Mouse (Mus musculus) kidney, postnatal 14 days (tissue): ENCODE data around the gene Numb.

Experiments used
- DNase-seq: peaks from one replicate; pipeline ENCODE4 v3.0.0; 2022; ENCODE audit warnings: mixed read lengths

Numb gene

DNA sequence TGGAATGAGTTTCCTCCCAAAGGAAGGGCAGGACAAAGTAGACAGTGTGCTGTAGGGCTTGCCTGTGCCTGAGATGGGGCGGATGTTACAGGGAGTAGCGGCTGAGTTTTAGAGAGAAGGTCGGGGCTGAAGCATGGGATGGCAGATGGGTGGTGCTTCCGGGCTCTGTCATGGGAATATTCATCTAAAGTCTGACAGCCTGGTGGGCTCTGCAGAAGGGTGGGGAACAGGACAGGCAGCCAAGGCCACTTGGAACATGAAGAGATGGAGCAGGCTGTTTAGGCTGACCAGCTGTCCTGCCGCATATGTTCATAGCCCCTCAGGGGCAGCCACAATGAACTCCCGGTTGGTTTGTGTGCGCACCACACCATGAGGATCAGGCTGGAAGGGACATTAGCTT lies 140.5 kb downstream of the Numb start:
- DNase-seq = no peak

- no peak for DNase-seq
Measured at GRCm38 (mm10) chr12:83780181-83780580, 141.6 kb downstream of the Numb start.

DNA sequence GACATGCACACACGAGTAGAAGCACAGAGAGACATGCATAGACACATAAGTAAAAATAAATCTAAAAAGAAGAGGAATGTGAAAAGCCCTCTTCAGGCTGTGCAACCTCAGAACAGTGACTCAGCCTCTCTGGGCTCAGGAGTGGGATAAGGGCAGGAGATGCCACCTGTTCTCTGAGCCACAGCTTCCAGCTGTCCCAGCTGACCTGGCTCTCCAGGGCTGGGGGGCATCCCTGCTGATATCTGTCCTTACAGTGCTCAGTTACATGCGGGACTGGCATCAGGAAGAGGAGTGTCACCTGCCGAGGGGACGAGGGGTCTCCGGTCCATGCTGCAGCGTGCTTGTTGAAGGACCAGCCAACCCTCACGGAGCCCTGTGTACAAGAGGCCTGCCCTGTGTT lies 145.0 kb downstream of the Numb start:
- no peak for DNase-seq

DNA sequence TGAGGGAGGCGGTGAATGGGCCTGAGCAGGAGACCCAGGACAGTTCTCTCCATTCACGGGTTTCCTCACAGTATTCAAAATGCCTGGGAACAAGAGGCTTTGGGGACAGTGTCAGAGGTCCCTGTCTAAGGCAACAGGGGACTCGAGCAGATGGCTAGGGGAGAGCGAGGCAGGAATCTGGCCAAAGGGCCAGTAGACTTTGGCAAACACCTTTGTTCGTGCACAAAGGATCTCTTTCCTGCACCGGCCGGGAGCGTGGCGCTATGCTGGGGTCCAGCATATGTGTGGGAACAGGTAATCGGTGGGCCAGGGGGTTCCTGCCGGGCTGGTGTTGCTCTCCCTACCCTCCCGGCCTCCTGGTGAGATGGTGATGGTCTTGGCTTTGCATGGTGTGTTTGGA lies 146.1 kb downstream of the Numb start:
- no peak for DNase-seq

DNA sequence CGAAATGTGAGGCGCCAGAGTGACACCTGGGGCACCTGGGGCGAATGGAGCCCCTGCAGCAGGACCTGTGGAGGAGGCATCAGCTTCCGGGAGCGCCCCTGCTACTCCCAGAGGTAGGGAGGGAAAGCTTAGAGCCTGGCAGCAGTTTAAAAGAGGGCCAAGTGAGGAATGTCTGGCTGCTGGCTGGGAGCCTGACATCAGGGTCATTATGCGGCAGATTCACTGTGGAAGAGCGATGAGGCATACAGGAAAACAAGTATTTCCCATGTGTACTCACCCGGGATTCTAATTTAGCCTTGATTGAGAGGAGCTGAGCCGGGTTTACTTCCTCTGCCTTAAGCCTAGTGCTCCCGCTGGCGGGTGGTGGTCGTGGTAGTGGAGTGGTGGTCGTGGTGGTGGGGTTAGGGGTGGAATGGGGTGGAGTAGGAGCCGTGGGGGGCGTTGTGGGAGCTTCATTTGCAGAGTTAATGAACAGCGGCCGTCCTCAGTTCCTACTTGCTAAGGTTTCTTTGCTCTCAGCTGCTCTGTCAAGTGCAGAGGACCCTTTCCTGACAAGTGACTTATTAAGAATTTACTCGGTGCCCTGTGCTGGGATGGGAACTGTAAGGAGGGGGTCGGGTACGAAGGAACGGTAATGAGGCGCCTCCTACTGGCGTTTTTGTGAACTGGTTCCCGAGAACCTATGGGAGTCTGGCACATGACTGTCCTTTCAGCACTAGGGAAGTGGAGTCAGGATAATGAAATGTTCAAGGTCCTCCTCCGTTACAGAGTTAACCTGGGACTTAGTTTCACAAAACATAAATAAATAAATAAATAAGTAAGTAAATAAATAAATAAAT lies 151.1 kb downstream of the Numb start:
- DNase-seq = peak; percentile 88

DNA sequence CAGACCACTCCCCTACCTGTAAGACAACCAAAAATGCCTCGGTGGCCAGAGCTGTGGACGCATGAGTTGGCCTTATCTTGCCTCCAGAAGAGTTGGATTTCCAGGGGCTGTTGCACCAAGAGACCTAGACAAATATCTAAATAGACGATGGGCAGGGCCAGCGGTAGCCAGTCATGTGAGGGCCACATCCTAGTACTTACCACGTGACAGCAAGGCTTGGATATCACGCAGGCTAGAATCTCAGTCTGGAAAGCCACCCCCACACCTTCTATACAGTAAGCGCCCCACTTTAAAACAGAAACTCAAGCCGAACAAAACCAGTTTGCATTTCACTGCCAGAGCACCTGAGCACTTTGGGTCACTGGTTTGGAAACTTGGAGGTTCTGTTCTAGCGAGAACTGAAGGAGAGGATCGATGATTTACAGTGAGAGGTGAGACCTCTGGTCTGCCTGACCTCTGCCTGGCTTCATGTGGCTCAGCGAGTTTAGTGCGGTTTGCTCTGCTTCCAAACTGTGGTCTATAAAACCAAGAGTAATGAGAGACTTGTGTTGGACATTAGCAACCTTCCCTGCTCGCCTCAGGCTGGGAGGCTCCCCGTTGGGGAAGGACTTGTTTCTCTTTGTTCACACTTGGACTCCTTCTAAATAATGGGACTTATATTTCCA lies 153.4 kb downstream of the Numb start:
- DNase-seq = peak; percentile 72

DNA sequence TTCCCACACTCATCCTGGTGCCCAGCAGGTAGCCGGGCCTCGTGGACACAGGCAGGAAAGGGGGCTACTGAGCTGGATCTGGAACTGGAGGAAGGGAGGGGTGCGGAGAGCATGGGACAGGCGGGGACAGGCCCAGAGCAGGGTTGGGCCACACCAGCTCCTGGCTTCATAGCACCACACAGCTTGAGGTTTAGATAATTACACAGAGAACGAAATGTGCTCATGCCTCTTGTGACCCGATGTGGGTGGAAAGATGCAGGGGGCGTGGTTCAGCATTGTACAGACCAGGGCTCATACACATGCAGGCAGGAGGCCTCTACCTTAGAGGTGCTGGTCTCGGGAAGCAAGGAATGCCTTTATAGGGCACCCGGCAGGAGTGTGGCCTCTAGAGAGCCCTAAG lies 153.9 kb downstream of the Numb start:
- DNase-seq = peak; percentile 33

DNA sequence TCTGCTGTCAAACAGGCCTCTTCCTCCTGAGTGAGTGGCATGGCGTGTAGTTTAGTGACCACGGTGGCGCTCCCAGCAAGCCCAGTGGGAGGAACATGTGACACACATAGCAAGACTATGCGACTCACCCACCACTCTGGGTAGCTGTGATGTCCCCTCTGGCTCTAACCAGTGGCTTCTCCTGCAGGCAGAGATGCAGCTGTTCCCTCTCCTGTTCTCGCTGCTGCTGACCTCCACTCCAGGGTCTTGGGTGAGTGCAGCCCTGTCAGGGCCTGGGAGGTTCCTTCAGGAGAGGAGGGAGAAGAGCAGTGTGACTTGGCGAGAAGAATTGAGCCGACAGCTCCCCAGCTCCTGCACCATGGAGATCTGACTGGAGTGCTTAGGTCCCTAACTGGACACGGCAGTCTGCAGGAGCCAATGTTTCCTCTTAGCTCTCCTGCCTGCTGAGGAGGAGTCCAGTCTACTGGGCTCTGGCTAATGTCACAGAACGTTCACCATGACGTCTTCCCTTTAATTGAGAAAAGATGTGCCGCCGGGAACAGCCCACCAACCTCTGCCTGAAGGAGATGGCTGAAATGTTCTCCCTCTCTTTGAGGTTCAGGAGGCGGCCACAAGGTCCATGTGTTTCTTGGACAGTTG lies 155.7 kb downstream of the Numb start:
- DNase-seq = no peak

GRCm38 (mm10) chr12:83764519-83764918 lies 157.2 kb downstream of the Numb start:
- no peak for DNase-seq

DNA sequence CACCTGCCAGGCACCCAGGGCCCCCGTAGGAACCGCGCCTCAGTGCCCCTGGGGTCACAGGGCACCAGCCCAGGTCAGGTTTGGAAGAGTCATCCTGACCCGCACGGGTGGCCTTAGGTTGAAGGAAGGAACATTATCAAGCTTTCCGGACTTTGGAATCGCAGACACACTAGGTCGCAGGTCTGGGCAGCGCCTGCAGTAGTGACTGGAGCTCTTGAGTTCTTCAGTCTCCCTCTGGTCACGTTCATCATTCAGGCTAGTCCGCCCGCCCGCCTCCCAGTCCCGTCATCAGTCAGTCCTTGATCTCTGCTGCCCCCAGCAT lies 157.7 kb downstream of the Numb start:
- DNase-seq = peak; percentile 70

DNA sequence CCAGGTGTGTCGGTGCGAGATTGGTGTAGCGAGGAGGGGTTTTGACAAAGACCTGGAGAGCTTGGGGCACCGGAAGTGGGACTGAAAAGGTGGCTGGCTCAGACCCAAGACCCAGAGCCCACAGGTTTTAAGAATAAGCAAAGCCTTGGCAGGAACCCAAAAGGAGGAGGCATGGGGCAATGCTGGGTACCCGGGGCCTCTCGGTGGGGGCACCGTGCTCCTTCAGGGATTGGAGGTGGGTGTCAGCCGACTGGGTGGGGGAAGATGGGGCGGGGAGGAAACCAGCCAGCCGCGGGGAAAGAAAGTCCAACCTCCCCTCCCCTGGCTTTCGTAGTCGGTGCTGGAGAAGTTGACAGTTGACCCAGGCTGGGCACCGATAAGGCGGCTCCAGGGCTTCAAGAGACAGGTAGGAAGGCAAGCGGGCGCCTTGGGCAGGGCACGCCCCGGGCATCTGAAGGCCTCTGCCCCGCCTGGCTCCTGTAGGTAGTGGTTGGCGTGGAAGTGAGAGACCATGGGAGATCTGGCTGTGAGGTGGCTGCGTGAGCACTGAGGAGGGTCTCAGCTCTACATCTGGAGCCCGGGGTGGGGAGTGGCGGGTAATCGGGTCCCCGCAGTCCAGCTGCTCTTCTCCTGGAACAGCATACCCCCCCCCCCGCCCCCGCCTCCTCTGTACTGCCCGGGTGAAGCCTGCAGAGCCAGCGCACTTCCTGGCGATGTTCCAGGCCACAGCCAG lies 158.3 kb downstream of the Numb start, which contains the start of gene Papln:
Papln (plus strand) TSS at position 324 of the 733 bp plus-strand sequence.
- peak; percentile 72 for DNase-seq

DNA sequence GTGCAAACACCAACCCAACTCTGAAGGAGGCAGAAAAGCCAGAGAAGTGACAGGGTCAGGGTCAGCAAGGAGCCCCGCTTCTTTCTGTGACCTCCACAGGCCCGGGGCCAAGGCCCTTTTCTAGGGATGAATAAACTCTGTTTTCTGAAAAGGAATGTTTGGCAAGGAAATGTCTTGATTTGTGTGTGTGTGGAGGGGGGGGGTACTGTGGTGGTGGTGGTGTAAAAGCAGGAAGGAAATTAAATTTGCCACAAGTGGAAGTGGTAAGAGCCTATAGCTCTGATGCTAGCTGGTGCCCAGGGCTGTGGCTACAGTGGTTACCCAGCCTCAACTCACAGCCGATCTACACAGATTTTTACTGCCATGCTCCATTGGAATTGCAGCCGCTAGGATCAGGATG lies 159.0 kb downstream of the Numb start:
- DNase-seq = peak; percentile 62

GRCm38 (mm10) chr12:83760201-83760600 lies 161.5 kb downstream of the Numb start:
- DNase-seq = no peak

DNA sequence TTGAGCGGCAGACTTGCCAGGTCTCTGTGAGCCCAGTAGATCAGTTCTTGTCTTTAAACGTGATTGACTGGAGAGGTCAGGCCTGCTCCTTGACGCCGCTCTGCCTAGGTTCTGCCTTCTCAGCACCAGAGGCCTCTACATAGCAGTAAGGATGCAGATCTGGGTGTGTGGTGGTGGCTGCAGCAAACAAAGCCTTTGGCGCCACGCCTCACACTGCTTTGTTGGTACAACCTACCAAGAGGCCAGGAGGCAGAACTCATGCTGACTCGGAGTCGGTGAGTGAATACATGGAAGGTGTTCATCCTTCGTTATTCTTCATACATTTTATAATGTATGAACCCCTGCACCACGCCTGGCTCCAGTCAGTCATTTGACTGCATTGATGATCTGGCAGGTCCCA lies 163.0 kb downstream of the Numb start:
- DNase-seq = no peak

DNA sequence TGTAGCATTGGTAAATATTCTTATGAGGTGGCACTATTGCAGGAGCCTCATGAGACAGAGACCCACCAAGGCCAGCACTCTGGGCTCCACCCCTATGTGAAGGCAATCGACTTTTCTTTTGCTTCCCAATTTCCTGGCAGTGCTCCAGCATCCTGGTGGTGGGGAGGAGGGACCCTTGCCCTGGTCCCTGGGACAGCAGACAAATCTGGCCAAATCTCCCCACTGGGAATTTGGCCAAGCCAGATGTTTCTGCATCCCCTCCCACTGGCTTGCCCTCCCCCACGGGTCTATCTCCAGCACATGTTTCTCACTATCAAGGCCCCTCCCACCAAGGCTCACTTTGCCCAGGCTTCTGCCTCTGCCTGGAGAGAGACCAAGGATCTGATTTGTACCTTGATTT lies 169.2 kb downstream of the Numb start:
- DNase-seq = peak; percentile 39

- DNase-seq = no peak
Measured at GRCm38 (mm10) chr12:83749186-83749585, 172.5 kb downstream of the Numb start.
